Mouse (Mus musculus) layer of hippocampus, adult 2 months (tissue): ENCODE measurements at regions not wholly inside any gene's neighbourhood (a gene's known extent, or its start where the extent isn't known, plus 50 kb on each side); places are given as distances from the start of the nearest gene placed in this dataset.

Experiments used
- DNase-seq, 2 experiments: peaks; one replicate each; pipeline ENCODE4 v3.0.0; 2022; ENCODE audit warnings: low spot score in 2 of 2
- H3K27ac ChIP-seq: fragments of 200-600 bp; 2 replicates; pipeline ENCODE4 v1.8.1; 2022
- H3K4me3 ChIP-seq: fragments of 200-600 bp; 2 replicates; pipeline ENCODE4 v1.8.1; 2022; ENCODE audit warnings: mild to moderate bottlenecking
- CTCF ChIP-seq: fragments of 200-600 bp; conservative IDR thresholded peaks from 2 replicates; pipeline ENCODE4 v1.8.1; 2022; ENCODE audit warnings: antibody characterized with exemption, mild to moderate bottlenecking, moderate library complexity

DNA sequence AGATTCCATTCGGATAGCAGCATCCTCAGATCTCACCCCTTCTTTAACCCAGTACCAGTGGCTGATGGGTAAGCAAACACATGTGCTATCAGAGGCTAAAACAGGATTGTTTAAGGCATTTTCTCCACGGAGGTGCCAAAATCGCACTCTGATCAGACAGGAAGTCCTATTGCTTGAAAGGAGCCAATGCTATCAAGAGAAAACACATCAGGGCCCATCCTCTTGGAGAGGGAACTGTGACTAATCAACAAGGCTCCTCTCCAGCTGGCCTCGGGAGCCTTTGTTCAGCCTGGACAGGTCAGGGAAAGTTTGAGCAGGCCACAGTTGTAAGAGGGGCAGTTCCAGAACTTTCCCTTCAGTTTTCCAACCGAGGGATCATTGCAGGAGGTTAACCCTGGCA lies 57.4 kb upstream of the Lmo2 start:
- no peak for TF ChIP-seq CTCF
- no peak overlapping the region for H3K27ac ChIP-seq
- no peak for DNase-seq
- no peak overlapping the region for H3K4me3 ChIP-seq

DNA sequence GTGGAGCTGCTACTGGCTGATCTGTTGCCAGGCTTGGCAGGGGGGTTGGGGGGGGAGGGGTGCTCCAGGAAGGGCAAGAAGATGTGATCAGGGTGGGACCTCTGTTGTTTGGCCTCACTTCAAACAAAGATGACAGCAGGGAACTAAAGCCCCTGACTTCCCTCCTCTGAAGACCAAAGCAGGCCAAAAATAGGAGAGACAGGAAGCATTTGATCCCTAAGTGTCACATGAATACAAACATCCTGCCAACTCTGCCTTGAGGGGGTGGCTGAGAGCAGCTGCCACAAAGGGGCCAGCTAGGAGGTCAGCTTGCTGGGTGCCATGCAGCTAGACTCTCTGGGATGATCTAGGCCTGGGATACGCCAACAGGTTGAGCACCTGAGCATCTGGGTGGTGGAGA lies 56.3 kb upstream of the Lmo2 start:
- no peak for TF ChIP-seq CTCF
- Histone ChIP-seq H3K27ac (no peak overlapping the region), H3K4me3 (no peak overlapping the region)
- no peak for DNase-seq

DNA sequence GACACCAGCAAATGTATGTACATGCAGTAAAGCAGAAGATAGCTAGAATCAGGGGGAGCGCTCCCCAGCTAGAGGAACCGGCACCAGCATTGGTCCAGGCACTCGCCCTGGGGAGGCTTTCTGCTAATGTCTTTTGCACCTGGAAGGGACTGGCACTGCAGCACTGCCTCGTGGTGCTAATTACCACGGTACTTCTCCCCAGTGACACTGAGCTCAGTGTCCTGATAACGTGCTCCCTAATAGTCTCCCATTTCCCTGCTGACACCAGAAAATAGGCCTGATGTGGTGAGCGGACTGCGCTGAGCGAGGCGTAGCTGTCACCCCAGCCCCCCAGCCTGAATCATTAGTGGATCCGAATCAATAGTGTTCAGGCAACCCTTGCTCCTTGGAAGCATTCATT lies 55.0 kb upstream of the Lmo2 start:
- DNase-seq: no peak
- no peak for TF ChIP-seq CTCF
- H3K4me3 ChIP-seq: no peak overlapping the region
- no peak overlapping the region for H3K27ac ChIP-seq

DNA sequence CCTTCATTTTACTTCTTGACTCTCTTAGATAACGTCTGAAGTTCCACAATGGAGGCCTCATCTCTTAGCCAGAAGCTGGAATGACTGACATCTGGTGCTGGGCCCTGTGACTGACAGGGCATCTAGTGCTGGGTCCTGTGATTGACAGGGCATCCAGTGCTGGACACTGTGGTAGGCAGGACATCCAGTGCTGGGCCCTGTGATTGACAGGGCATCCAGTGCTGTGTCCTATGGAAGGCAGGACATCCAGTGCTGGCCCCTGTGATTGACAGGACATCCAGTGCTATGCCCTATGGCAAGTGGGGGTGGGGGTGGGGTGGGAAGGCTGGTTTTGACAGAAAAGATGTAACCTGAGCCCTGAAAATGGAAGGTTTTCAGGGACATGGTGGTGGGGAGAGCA lies 52.1 kb upstream of the Lmo2 start:
- Histone ChIP-seq H3K27ac (no peak overlapping the region), H3K4me3 (no peak overlapping the region)
- no peak for TF ChIP-seq CTCF
- no peak for DNase-seq

DNA sequence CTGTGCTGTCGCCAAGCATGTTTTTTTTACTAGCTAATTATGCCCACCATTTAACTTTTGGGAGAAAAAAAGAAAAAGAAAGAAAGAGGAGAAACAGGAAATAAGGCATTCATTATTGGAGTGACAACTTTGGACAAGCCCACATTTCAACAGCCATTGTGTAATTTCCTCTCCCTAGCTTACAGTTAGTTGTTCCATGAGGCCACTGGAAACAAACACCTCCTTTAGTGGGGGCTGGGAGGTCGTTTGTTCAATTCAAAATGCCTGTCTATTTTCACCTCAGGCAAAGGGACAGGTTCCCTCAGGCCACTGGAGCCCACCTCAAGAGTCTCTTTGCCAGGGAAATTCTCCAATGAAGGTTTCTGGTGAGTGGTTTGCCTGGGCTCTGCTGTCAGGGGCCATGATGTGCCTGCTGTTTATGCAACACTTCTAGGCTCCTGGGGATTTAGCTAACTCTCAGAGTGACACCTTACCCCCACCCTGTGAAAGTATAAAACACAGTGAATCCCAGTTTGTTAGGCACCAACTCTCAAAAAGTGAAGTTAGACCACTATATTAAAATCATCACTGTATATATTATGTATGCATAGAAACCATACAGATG lies 51.1 kb upstream of the Lmo2 start:
- H3K4me3 ChIP-seq: no peak overlapping the region
- no peak for DNase-seq
- TF ChIP-seq CTCF: no peak
- no peak overlapping the region for H3K27ac ChIP-seq
